Mouse (Mus musculus): ENCODE measurements at regions not wholly inside any gene's neighbourhood (a gene's known extent, or its start where the extent isn't known, plus 50 kb on each side); places are given as distances from the start of the nearest gene placed in this dataset.

- DNase-seq, result no peak
Measured at GRCm38 (mm10) chr11:43370025-43370424, 56.0 kb downstream of the Pttg1 start.

- no peak for DNase-seq
Measured at GRCm38 (mm10) chr11:43368346-43368745, 57.7 kb downstream of the Pttg1 start.

- no peak for DNase-seq
Measured at GRCm38 (mm10) chr11:43361858-43362257, 64.2 kb downstream of the Pttg1 start.

- peak; percentile 16 for DNase-seq
Measured at GRCm38 (mm10) chr11:43358390-43359291, 67.4 kb downstream of the Pttg1 start.

- no peak for DNase-seq
Measured at GRCm38 (mm10) chr11:43353602-43354001, 72.4 kb downstream of the Pttg1 start.

GRCm38 (mm10) chr11:43353030-43353429, 73.0 kb downstream of the Pttg1 start:
- no peak for DNase-seq

- no peak for DNase-seq
Measured at GRCm38 (mm10) chr11:43351818-43352217, 74.2 kb downstream of the Pttg1 start.

- no peak for DNase-seq
Measured at GRCm38 (mm10) chr11:43351348-43351747, 74.7 kb downstream of the Pttg1 start.

GRCm38 (mm10) chr11:43350242-43350641, 75.8 kb downstream of the Pttg1 start:
- no peak for DNase-seq

- DNase-seq, result peak; percentile 17
Measured at GRCm38 (mm10) chr11:43349564-43349963, 76.5 kb downstream of the Pttg1 start.

- peak; percentile 88 for DNase-seq
Measured at GRCm38 (mm10) chr11:43348571-43348970, 77.5 kb downstream of the Pttg1 start.

GRCm38 (mm10) chr11:43346489-43346888, 79.6 kb downstream of the Pttg1 start:
- DNase-seq, result no peak

- DNase-seq, result no peak
Measured at GRCm38 (mm10) chr11:43344767-43345561, 81.1 kb downstream of the Pttg1 start.

- no peak for DNase-seq
Measured at GRCm38 (mm10) chr11:43343574-43343973, 82.5 kb downstream of the Pttg1 start.

- DNase-seq, result no peak
Measured at GRCm38 (mm10) chr11:43338377-43338993, 87.6 kb downstream of the Pttg1 start.

GRCm38 (mm10) chr11:43335668-43336265, 90.3 kb downstream of the Pttg1 start:
- no peak for DNase-seq

GRCm38 (mm10) chr11:43333547-43333946, 92.5 kb downstream of the Pttg1 start:
- DNase-seq, result no peak

GRCm38 (mm10) chr11:43313996-43314395, 112.1 kb downstream of the Pttg1 start:
- no peak for DNase-seq
